Mouse (Mus musculus): Measurements from ENCODE around the gene Mat2a. TPM values are rescaled to one million over a fixed set of nuclear protein-coding genes. Genes with fewer than 3 reads are reported as not detected.

The Mat2a gene
- polyA plus RNA-seq (2015; fragmentation: Nextera tagmentation; extraction: Ambion mirVana): 274 and 281 TPM in 2 replicates

DNA sequence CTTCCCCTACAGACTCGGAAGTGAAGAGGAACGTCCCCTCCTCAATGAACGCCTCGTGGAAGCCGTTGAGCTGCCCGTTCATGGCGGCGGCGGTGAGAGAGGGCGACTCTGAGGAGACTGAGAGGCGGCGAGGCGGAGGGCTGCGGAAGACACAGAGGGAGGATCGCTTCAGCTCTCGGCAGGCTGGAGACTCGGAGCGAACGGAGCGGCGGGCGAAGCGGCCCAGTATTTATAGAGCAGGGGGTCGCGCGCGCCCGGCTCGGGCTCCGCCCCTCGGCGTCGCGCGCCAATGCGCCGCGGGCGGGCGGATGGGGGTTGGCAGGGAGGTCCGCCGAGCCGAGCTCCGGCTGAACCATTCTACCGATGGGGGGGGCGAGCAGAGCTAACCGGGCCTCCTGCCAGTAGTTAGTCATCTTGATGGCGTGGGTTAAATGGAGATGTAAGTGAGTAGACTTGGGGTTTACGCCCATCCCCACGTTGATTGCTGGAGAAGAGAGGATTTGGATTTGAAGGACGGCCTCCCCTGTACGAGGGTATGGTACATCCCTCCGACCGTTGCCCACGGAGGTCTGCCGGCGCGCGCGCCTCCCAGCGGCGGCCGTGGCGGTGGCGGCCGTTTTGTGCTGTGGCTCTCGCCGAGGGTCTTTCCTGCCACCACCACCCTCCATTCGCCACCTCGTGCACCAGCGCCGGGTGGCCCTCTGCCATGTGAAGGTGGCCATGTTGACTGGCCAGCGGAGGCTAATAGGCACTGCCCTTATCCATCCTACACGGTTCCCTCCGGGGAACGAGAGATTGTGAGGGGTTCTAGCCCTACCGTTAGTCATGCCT lies at the start of gene Mat2a:
TSS of gene Mat2a (minus strand) at position 204 of the 831 bp plus-strand sequence.

GRCm38 (mm10) chr6:72414076-72414756 lies 25.1 kb downstream of the Mat2a start, which contains the start of gene Ggcx:
Gene Ggcx (plus strand): TSS chr6:72414308.

GRCm38 (mm10) chr6:72389941-72390771 lies 49.2 kb downstream of the Mat2a start, which contains the start of gene Vamp8:
Gene Vamp8 (minus strand): TSS chr6:72390703.

Other genes with a start within 250 kb of the Mat2a start
- gene Atoh8, start 204.0 kb downstream of the Mat2a start, polyA plus RNA-seq (2015; fragmentation: Nextera tagmentation; extraction: Ambion mirVana): 9.0 and 9.7 TPM in 2 replicates
- 0.22 TPM in 1 of 2 replicates, not detected in the other for gene Sftpb, start 134.9 kb downstream of the Mat2a start, polyA plus RNA-seq (2015; fragmentation: Nextera tagmentation; extraction: Ambion mirVana)
- gene Usp39, start 94.4 kb downstream of the Mat2a start, polyA plus RNA-seq (2015; fragmentation: Nextera tagmentation; extraction: Ambion mirVana): 15.0 and 16.4 TPM in 2 replicates
- gene 0610030E20Rik, start 92.2 kb downstream of the Mat2a start, polyA plus RNA-seq (2015; fragmentation: Nextera tagmentation; extraction: Ambion mirVana): 13.0 and 15.0 TPM in 2 replicates
- gene Tmem150a, start 84.1 kb downstream of the Mat2a start, polyA plus RNA-seq (2015; fragmentation: Nextera tagmentation; extraction: Ambion mirVana): 4.4 and 5.5 TPM in 2 replicates
- 47.1 and 53.8 TPM in 2 replicates for gene Rnf181, start 72.6 kb downstream of the Mat2a start, polyA plus RNA-seq (2015; fragmentation: Nextera tagmentation; extraction: Ambion mirVana)
- gene Vamp5, start 59.1 kb downstream of the Mat2a start, polyA plus RNA-seq (2015; fragmentation: Nextera tagmentation; extraction: Ambion mirVana): 17.6 and 21.9 TPM in 2 replicates
- 90.7 and 105 TPM in 2 replicates for gene Vamp8, start 48.9 kb downstream of the Mat2a start, polyA plus RNA-seq (2015; fragmentation: Nextera tagmentation; extraction: Ambion mirVana)
- 14.1 and 17.0 TPM in 2 replicates for gene Ggcx, start 25.2 kb downstream of the Mat2a start, polyA plus RNA-seq (2015; fragmentation: Nextera tagmentation; extraction: Ambion mirVana)
- gene Sh2d6, start 82.1 kb upstream of the Mat2a start, polyA plus RNA-seq (2015; fragmentation: Nextera tagmentation; extraction: Ambion mirVana): 0.38 TPM in 1 of 2 replicates, not detected in the other
- 25.8 and 33.7 TPM in 2 replicates for gene Capg, start 104.8 kb upstream of the Mat2a start, polyA plus RNA-seq (2015; fragmentation: Nextera tagmentation; extraction: Ambion mirVana)
- 16.9 and 18.8 TPM in 2 replicates for gene Elmod3, start 158.9 kb upstream of the Mat2a start, polyA plus RNA-seq (2015; fragmentation: Nextera tagmentation; extraction: Ambion mirVana)
- 58.7 and 60.8 TPM in 2 replicates for gene Retsat, start 158.9 kb upstream of the Mat2a start, polyA plus RNA-seq (2015; fragmentation: Nextera tagmentation; extraction: Ambion mirVana)
- gene Tgoln1, start 177.4 kb upstream of the Mat2a start, polyA plus RNA-seq (2015; fragmentation: Nextera tagmentation; extraction: Ambion mirVana): 15.5 and 19.4 TPM in 2 replicates